Mouse (Mus musculus) kidney, adult 8-10 months (tissue): Measurements from ENCODE around the gene Pth1r.

Experiments used
- DNase-seq, 2 experiments: peaks; one replicate each; pipeline ENCODE4 v3.0.0; 2022

Gene Pth1r

DNA sequence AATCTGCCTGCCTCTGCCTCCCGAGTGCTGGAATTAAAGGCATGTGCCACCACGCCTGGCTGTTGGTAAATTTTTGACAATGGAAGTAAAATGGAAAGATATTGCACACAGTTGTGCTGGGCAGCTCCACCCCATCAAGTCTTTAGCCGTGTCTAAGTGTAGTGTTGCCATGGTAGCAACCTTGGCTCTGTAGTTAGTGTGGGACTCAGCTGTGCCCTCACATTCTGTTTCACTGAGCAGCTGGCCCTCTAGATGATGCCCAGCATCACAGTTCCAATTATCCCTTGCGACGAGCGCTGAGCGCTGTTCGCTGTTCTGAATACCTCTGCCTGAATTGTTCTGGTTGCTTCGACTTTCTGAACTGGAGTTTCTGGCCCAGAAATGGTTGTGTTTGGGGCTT is 65.1 kb downstream of the Pth1r start:
- no peak for DNase-seq

GRCm38 (mm10) chr9:110680736-110681507 is 66.0 kb downstream of the Pth1r start:
- DNase-seq: no peak

DNA sequence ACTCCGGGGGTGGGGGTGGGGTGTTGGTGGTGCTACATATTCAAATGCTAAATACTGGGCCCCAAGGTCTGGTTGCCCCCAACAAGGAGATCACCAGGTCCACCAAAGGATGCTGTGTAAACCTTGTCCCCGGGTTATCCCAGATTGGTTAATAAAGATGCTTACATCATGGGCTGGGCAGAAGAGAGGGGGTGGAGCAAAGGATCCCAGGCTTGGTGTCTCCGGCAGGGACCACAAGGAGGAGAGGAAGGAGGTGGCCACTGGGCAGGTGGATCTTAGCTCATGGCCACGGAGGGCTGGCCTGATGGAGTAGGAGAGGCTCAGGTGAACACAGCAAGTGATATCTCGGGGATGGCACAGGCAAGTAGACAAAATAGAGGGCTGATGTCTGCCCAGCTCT is 68.1 kb downstream of the Pth1r start:
- no peak for DNase-seq

DNA sequence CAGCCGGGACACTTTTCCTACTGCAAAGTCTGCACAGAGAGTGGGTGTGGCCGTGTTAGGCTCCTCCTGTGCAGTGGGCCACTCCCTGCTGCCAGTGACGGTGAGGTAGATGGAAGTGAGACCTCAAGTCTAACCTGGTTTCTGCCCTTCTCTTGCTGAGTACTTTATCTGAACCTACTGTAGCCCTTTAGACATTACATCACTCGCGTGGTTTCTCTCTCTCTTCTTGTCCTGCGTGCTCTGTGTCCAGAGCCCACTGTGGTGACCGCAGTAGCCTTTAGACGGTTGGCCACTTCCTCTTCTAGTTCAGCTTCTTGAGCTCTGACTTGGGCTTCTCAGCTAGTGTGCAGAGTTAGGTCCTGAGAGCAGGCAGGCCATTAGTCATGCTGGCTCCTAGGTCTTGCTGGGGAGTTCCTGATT is 70.4 kb downstream of the Pth1r start:
- no peak for DNase-seq

DNA sequence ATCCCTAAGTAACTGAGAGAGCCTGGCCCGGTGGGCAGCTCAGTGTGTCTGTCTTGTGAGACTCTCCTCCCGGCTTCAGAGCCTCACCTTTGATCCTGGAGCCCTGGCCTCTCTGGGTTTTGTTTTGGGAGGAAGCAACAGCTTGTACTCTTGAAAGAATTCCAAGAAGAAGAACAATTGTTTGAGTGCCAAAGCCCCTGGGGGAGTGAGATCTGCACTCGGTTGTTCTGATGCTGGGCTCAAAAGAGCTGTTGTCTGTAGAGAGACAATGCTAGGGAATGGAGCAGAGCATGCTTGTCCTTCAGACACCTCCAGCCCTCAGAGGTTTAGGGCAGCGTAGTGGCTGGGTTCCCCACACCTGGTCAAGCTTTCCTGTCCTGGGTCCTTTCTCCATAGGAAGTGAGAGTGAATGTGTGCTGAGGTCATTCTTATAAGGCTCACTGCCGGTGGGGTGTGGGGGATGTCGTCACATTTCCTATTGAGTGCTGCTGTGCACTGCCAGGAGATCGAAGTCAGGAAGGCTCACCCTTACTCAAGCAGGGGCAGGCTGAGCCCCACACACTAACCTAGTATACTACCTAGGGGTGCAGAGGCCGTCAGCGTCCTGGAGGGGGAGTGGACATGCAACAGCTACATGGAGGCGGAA is 73.7 kb downstream of the Pth1r start:
- no peak for DNase-seq

GRCm38 (mm10) chr9:110672462-110673106 is 74.4 kb downstream of the Pth1r start:
- DNase-seq: peak in 1 of 2 experiments; percentile 73
